Mouse (Mus musculus): ENCODE data around the gene Ttc19.
"Not testable (repeated sequence)": the region's sequence is repeated elsewhere in the genome, so short reads cannot be mapped to it uniquely, and the experiment has no call there.

The Ttc19 gene

GRCm38 (mm10) chr11:62284020-62284419 is 2.7 kb downstream of the Ttc19 start:
- not testable (repeated sequence) for DNase-seq (ENCODE audit: low spot score)

DNA sequence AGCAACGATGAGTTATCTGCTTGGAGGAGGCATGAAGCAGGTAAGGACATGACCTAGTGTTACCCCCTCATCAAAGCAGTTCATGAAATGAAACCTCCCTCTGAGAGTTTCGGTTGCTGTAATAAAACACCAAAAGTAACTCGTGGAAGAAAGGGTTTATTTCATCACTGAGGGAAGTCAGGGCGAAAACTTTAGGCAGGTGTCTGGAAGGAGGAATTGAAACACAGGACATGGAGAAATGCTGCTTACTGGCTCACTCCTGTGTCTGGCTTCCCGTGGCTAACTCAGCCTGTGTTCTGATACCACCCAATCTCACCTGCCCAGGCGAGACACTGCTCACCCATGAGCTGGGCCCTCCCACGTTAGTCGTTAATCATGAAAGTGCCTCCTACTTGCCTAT is 3.7 kb downstream of the Ttc19 start:
- no peak for DNase-seq (ENCODE audit: low spot score)

DNA sequence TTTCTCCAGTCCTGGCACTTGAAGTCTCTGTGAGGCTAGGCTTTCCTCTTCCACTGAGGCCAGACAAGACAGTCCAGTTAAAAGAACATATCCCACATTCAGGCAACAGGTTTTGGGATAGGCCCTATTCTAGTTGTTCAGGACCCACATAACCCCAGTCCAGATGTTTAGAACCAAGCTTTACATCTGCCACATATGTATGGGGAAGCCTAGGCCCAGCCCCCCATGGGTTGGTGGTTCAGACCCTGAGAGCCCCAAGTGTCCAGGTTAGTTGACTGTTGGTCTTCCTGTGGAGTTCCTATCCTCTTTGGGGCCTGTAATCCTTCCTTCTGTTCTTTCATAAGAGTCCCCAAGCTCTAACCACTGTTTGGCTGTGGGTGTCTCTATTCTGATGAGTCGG is 6.4 kb downstream of the Ttc19 start:
- no peak for DNase-seq (ENCODE audit: low spot score)

GRCm38 (mm10) chr11:62294121-62294520 is 12.8 kb downstream of the Ttc19 start:
- no peak for DNase-seq (ENCODE audit: low spot score)

- no peak for DNase-seq (ENCODE audit: low spot score)
These were observed 17.6 kb downstream of the Ttc19 start for GRCm38 (mm10) chr11:62298883-62299282.

GRCm38 (mm10) chr11:62305866-62306265 is 24.6 kb downstream of the Ttc19 start:
- DNase-seq (ENCODE audit: low spot score), result no peak

DNA sequence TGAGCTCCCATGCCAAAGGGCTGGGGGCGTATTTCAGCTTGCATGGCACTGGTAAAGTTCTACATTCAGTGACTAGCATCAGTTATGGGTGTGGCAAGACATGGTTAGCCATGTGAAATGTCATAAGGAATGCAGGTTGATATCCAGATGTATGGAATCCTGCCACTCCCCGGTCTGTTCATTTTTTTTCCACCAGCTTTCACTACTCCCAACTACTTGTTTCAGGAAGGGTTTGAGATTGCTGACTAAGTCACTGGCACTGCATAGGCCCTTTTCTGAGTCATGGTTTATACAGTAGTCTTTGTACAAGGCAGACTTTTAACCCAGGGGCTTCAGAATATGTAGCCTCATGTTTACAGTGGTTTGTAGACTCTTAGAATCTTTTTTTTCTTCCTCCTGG is 28.0 kb downstream of the Ttc19 start:
- DNase-seq (ENCODE audit: low spot score), result no peak

DNA sequence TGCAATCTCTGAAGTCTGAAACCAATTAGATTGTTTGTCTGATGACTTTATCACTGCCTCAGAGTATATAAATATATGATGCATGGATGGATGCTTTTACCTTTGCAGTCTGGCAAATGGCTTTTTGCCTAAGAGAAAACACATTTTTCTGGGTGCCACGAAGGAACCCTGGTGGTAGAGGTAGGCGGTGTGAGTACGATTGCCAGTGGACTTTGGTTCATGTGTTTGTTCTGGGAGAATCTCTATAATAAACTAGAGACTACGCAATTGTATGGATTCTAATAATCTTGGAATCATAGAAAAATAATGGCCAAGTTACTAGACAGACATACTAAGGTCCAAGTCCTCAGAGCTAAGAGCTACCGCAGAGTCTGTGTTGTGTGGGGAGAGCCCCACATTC is 33.7 kb downstream of the Ttc19 start:
- DNase-seq (ENCODE audit: low spot score), result no peak

DNA sequence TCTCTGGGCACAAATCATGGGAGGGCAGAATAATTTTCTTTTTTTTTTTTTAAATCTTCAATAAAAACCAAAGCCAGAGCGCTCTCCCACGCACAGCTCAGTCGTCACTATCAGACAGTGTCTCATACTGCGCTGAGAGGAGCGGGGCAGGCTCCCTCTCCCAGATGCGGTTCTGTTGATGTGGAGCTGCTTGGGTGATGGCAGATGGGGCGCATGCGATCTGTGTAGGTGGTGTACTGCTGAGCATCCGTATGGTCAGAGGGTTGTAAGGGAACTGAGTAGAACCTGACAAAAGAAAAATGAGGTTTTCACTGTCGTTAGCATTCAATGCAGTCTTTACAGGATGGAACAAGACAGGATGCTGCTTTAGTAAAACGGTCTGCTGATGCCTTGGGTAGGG is 36.5 kb downstream of the Ttc19 start:
- DNase-seq (ENCODE audit: low spot score), result no peak

DNA sequence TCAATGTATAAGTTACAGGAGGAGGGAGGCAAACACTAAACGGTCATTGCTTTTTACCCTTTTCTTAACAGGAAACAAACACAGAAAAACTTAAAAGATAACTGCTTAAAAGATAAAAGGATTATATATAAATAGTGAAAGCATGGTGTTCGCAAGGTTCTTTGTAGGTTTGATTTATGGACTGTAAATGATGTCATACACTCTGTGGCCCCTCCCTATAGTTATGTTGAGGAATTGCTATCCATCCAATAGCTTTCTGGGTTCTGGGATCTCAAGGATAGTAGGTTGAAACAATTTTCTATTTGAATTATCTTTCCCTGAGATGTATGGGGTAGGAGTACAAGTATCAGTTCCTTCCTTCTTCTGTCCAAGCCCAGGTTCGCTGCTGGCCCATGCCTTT is 38.8 kb downstream of the Ttc19 start:
- DNase-seq (ENCODE audit: low spot score), result no peak

- no peak for DNase-seq (ENCODE audit: low spot score)
These were observed 42.4 kb downstream of the Ttc19 start for GRCm38 (mm10) chr11:62323659-62324058.

- DNase-seq (ENCODE audit: low spot score), result no peak
These were observed 49.9 kb downstream of the Ttc19 start for GRCm38 (mm10) chr11:62331141-62331540.

GRCm38 (mm10) chr11:62332228-62332627 is 51.0 kb downstream of the Ttc19 start:
- DNase-seq (ENCODE audit: low spot score), result no peak

GRCm38 (mm10) chr11:62343002-62343401 is 61.7 kb downstream of the Ttc19 start:
- DNase-seq (ENCODE audit: low spot score), result no peak

GRCm38 (mm10) chr11:62351948-62352347 is 70.7 kb downstream of the Ttc19 start:
- no peak for DNase-seq (ENCODE audit: low spot score)

GRCm38 (mm10) chr11:62355216-62355615 is 73.9 kb downstream of the Ttc19 start:
- DNase-seq (ENCODE audit: low spot score), result no peak

DNA sequence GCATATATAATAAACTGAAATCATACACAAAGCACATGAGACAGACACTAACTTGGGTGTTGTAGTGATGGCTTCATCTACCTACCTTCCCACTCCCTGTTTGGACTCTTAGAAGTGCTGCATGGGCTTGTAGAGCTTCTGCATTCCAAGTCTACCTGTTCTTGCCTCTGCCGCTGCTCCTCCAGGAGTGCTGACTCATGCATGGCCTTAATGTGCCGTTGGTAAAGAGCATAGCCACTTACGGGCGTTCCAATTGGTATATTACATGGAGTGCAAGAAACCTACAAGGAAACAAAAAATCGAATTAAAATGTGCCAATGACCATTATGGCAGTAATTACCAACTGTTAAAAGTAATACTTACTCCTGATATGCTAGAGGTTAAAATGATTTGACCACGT is 85.6 kb downstream of the Ttc19 start:
- DNase-seq (ENCODE audit: low spot score), result no peak

GRCm38 (mm10) chr11:62369924-62370323 is 88.7 kb downstream of the Ttc19 start:
- DNase-seq (ENCODE audit: low spot score), result no peak

GRCm38 (mm10) chr11:62371776-62372175 is 90.5 kb downstream of the Ttc19 start:
- no peak for DNase-seq (ENCODE audit: low spot score)

DNA sequence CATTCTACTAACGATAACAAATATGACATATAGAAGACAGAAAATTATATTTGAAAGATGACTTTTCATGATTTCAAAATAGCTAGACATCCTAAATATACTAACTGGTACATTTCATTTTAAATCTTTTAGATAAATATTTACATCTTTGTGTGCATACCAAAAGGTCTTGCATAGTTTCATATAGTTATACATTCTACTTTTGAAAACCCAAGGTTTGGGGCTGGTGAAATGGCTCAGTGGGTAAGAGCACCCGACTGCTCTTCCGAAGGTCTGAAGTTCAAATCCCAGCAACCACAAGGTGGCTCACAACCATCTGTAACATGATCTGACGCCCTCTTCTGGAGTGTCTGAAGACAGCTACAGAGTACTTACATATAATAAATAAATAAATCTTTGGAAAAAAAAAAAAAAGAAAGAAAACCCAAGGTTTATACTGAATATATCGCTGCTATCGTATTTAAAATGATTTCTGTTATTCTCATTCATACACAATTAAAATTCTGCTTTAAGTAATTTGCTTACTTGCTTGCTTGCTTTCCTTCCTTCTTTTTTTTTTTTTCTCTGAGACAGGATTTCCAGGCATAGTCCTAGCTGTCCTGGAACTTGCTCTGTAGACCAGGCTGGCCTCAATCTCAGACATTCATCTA is 96.1 kb downstream of the Ttc19 start:
- not testable (repeated sequence) for DNase-seq (ENCODE audit: low spot score)

Measured in ovary, postnatal 36 days (tissue).